Mouse (Mus musculus): Measurements from ENCODE around the gene Limd1.
A peak's percentile ranks its signal among the peaks of the same experiment; 100 is the strongest.

Limd1 gene

GRCm38 (mm10) chr9:123516641-123517385, 38.3 kb downstream of the Limd1 start:
- no peak for DNase-seq (ENCODE audit: low spot score)

GRCm38 (mm10) chr9:123518969-123519894, 40.7 kb downstream of the Limd1 start:
- DNase-seq (ENCODE audit: low spot score) = no peak

- DNase-seq (ENCODE audit: low spot score) = no peak
These were observed 42.2 kb downstream of the Limd1 start for GRCm38 (mm10) chr9:123520735-123521134.

- no peak for DNase-seq (ENCODE audit: low spot score)
These were observed 45.2 kb downstream of the Limd1 start for GRCm38 (mm10) chr9:123523676-123524075.

GRCm38 (mm10) chr9:123525095-123525494, 46.6 kb downstream of the Limd1 start:
- no peak for DNase-seq (ENCODE audit: low spot score)

GRCm38 (mm10) chr9:123526502-123526901, 48.0 kb downstream of the Limd1 start:
- DNase-seq (ENCODE audit: low spot score) = no peak

- DNase-seq (ENCODE audit: low spot score) = no peak
These were observed 49.8 kb downstream of the Limd1 start for GRCm38 (mm10) chr9:123528087-123528925.

- no peak for DNase-seq (ENCODE audit: low spot score)
These were observed 50.4 kb downstream of the Limd1 start for GRCm38 (mm10) chr9:123528926-123529295.

- DNase-seq (ENCODE audit: low spot score) = peak; percentile 99
These were observed 51.1 kb downstream of the Limd1 start, which contains the start of gene Sacm1l for GRCm38 (mm10) chr9:123529392-123530157. Gene Sacm1l, plus strand, starts transcription at chr9:123529759.

- no peak for DNase-seq (ENCODE audit: low spot score)
These were observed 51.6 kb downstream of the Limd1 start for GRCm38 (mm10) chr9:123530158-123530475.

- DNase-seq (ENCODE audit: low spot score) = no peak
These were observed 52.1 kb downstream of the Limd1 start for GRCm38 (mm10) chr9:123530566-123531130.

GRCm38 (mm10) chr9:123531234-123531633, 52.7 kb downstream of the Limd1 start:
- DNase-seq (ENCODE audit: low spot score) = no peak

- no peak for DNase-seq (ENCODE audit: low spot score)
These were observed 58.1 kb downstream of the Limd1 start for GRCm38 (mm10) chr9:123536613-123537012.

GRCm38 (mm10) chr9:123538189-123538588, 59.7 kb downstream of the Limd1 start:
- DNase-seq (ENCODE audit: low spot score) = no peak

GRCm38 (mm10) chr9:123539093-123539492, 60.6 kb downstream of the Limd1 start:
- DNase-seq (ENCODE audit: low spot score) = no peak

- DNase-seq (ENCODE audit: low spot score) = no peak
These were observed 61.3 kb downstream of the Limd1 start for GRCm38 (mm10) chr9:123539823-123540222.

GRCm38 (mm10) chr9:123554599-123554998, 76.1 kb downstream of the Limd1 start:
- no peak for DNase-seq (ENCODE audit: low spot score)
